Comparison of ENCODE assay signal across 16 mouse cellular contexts in the genomic region with DNA sequence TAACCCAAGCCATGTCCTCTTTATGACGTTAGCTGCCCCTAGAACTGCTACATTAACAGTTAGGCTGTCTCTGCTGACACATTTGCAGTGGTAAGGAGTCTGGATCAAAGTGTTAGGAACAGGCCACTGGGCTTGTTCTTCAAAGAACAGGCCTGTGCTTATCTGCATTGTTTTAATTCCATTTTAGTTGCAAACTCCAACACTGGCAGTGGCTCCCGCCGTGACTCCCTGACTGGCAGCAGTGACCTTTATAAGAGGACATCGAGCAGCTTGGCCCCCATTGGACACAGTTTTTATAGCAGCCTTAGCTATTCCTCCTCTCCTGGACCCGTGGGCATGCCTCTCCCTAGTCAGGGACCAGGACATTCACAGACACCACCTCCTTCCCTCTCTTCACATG. TPM values are rescaled to one million over a fixed set of nuclear protein-coding genes. Genes with fewer than 3 reads are reported as not detected.
DNase-seq lines count a peak whose midpoint lies in the region; ATAC-seq and TF ChIP-seq lines count a peak whose summit lies in the region.
"Had no signal": no experiment of that assay in that cellular context is flagged by ENCODE, and none has a peak within 500 bp of the region (broad histone marks: within the 10 kb centered on the region; RNA-seq: fewer than 3 reads in every experiment).

No protein-coding gene starts in this region.

- no peaks in the 10 kb centered on the region for H3K27me3 ChIP-seq in kidney, adult 2 months (replicated peaks; ENCODE audit: control insufficient read depth, insufficient read depth, low read length)
- no peaks in the 10 kb centered on the region for H3K27me3 ChIP-seq in heart, adult 2 months (ENCODE audit: control insufficient read depth, insufficient read depth, low read length)
- no peaks in the 10 kb centered on the region for H3K27me3 ChIP-seq in heart, embryonic 12.5 days (replicated peaks)
- H3K27me3 ChIP-seq: stomach, embryonic 15.5 days had no signal

- H3K36me3 ChIP-seq in kidney, adult 2 months (ENCODE audit: control insufficient read depth, insufficient read depth, low read length), result peaks cover 12% of the 10 kb centered on the region
- peaks cover 35% of the 10 kb centered on the region for H3K36me3 ChIP-seq in heart, adult 2 months (ENCODE audit: control insufficient read depth, insufficient read depth, low read length)
- H3K36me3 ChIP-seq in heart, embryonic 12.5 days, result peaks cover 73% of the 10 kb centered on the region

- DNase-seq in kidney, adult 2 months, result peak; percentile 26
- no peak for DNase-seq in kidney, adult 8-10 months
- DNase-seq in heart, adult 2 months, result peak; percentile 46 to 73
- peak; percentile 17 for DNase-seq in heart, postnatal 25 days (ENCODE audit: low spot score)
- DNase-seq in urinary bladder, postnatal 36 days (ENCODE audit: low spot score in 2 of 2), result no peak
- DNase-seq in thymus, postnatal 10 days (ENCODE audit: low spot score in 2 of 2), result no peak
- DNase-seq: cerebellum, adult 2 months; kidney, adult 18-20 months; kidney, postnatal 4 days; liver; lung, adult 18-20 months; thymus, adult 2 months had no signal

- WGBS in kidney, adult 2 months, result 26% methylated on average over 5 of the region's 5 CpGs
- WGBS in heart, adult 2 months, result 40% methylated on average over 5 of the region's 5 CpGs
- WGBS in heart, embryonic 12.5 days, result 39% methylated on average over 5 of the region's 5 CpGs

- H3K4me3 ChIP-seq in kidney, adult 2 months (ENCODE audit: insufficient read depth, low read depth, low read length), result no peak overlapping the region
- H3K4me3 ChIP-seq in heart, adult 2 months, result no peak overlapping the region
- H3K4me3 ChIP-seq in heart, embryonic 12.5 days, result no peak overlapping the region
- H3K4me3 ChIP-seq: stomach, embryonic 15.5 days had no signal

- no peak for TF ChIP-seq CTCF in kidney, adult 2 months (conservative IDR thresholded peaks at IDR 0.05; ENCODE audit: insufficient read depth, insufficient read length, low read depth, low read length)
- no peak for TF ChIP-seq CTCF in heart, adult 2 months (IDR thresholded peaks at IDR 0.05)

- H3K27ac ChIP-seq in kidney, adult 2 months (ENCODE audit: insufficient read depth, low read depth, low read length), result peak overlapping the region; percentile 74
- H3K27ac ChIP-seq in heart, adult 2 months, result peak overlapping the region; percentile 75
- H3K27ac ChIP-seq in heart, embryonic 12.5 days (ENCODE audit: poor library complexity, severe bottlenecking), result peak overlapping the region; percentile 52
- H3K27ac ChIP-seq: stomach, embryonic 15.5 days had no signal

- H3K79me2 ChIP-seq in heart, adult 2 months (replicated peaks; ENCODE audit: control insufficient read depth, insufficient read depth, low read length), result no peaks in the 10 kb centered on the region; the same call in 1 of the 2 replicates

- ATAC-seq in heart, embryonic 12.5 days (ENCODE audit: insufficient number of reproducible peaks, low FRiP score), result peak; percentile 49; the same call in 1 of the 2 replicates
- ATAC-seq: CD4-positive, CD25-positive, alpha-beta regulatory T cell, adult 4 months; midbrain, embryonic 16.5 days had no signal

- intact Hi-C loops in heart, adult 2 months (cut with DNase I), result no loop called here
- intact Hi-C loops in heart, postnatal 25 days (cut with DNase I), result no loop called here

- 0 out of 2 replicates have a peak overlapping the region, but pooled peaks have one; percentile 2 for H3K4me2 ChIP-seq in heart, embryonic 12.5 days
- H3K4me2 ChIP-seq: stomach, embryonic 15.5 days had no signal

- H3K9me3 ChIP-seq in heart, embryonic 12.5 days (replicated peaks), result no peaks in the 10 kb centered on the region
- H3K9me3 ChIP-seq: stomach, embryonic 15.5 days had no signal

- TF ChIP-seq POLR2A in kidney, adult 2 months (IDR thresholded peaks at IDR 0.05; ENCODE audit: low read depth, low read length), result no peak
- no peak for TF ChIP-seq POLR2A in heart, adult 2 months (IDR thresholded peaks at IDR 0.05; ENCODE audit: insufficient read depth, low read depth, low read length)

- no peak overlapping the region for H3K9ac ChIP-seq in heart, adult 2 months (ENCODE audit: low read depth, low read length)
- no peak overlapping the region for H3K9ac ChIP-seq in heart, embryonic 12.5 days
- H3K9ac ChIP-seq: stomach, embryonic 15.5 days had no signal

- TF ChIP-seq EP300 in heart, adult 2 months (IDR thresholded peaks at IDR 0.05; ENCODE audit: insufficient read depth, low read depth, low read length), result 0 out of 2 replicates have a peak, but pooled peaks have one; percentile 12

- peaks cover 8% of the 10 kb centered on the region; the same call in 1 of the 2 replicates for H3K4me1 ChIP-seq in kidney, adult 2 months (ENCODE audit: control insufficient read depth, insufficient read depth, low read length)
- no peaks in the 10 kb centered on the region; the same call in 1 of the 2 replicates for H3K4me1 ChIP-seq in heart, adult 2 months (ENCODE audit: control insufficient read depth, insufficient read depth, low read length)
- H3K4me1 ChIP-seq in heart, embryonic 12.5 days (replicated peaks), result peaks cover 51% of the 10 kb centered on the region
- H3K4me1 ChIP-seq: stomach, embryonic 15.5 days had no signal

RNA-seq across cellular contexts. Expression of gene Sdc3, which starts 38.6 kb away (rescaled TPM):
- 27.1 and 45.3 TPM in 2 replicates for polyA plus RNA-seq in kidney, adult 2 months (2012; rRNA removed)
- total RNA-seq in heart, adult 2 months (2021), result 10 to 100 TPM; 32.7 to 38.3 TPM
- polyA plus RNA-seq in heart, adult 2 months (2012; rRNA removed), result 41.5 and 51.9 TPM in 2 replicates
- 35.9 and 38.7 TPM in 2 replicates for polyA plus RNA-seq in heart, embryonic 12.5 days (2016; fragmentation: Nextera tagmentation; extraction: Ambion mirVana)
- total RNA-seq in heart, postnatal 25 days (2021), result 10 to 100 TPM; 37.7 to 41.9 TPM

Comparison
In these comparisons a context has a peak if more than half of its experiments do, and no peak if none do; other contexts are left out.
1. DNase-seq: peak in kidney, adult 2 months (single experiment), heart, adult 2 months (2 of 2) and heart, postnatal 25 days (single experiment); none in kidney, adult 8-10 months (0 of 2), urinary bladder, postnatal 36 days (0 of 2) and thymus, postnatal 10 days (0 of 2).
2. Peak in every context shown above with its lines, with median percentiles within 50 percentile points of each other: H3K27ac ChIP-seq.